Mouse (Mus musculus): ENCODE measurements at regions not wholly inside any gene's neighbourhood (a gene's known extent, or its start where the extent isn't known, plus 50 kb on each side); places are given as distances from the start of the nearest gene placed in this dataset.

GRCm38 (mm10) chr1:64302833-64303358 is 180.8 kb upstream of the Klf7 start:
- ATAC-seq (replicated peaks; ENCODE audit: insufficient number of reproducible peaks, low FRiP score, low TSS enrichment, poor library complexity, severe bottlenecking), result peak; percentile 49; the same call in 1 of the 2 replicates

GRCm38 (mm10) chr1:64301530-64302061 is 179.5 kb upstream of the Klf7 start:
- peak; percentile 64 for ATAC-seq (replicated peaks; ENCODE audit: insufficient number of reproducible peaks, low FRiP score, low TSS enrichment, poor library complexity, severe bottlenecking)

- peak; percentile 68 for ATAC-seq (replicated peaks; ENCODE audit: insufficient number of reproducible peaks, low FRiP score, low TSS enrichment, poor library complexity, severe bottlenecking)
These were observed 179.0 kb upstream of the Klf7 start for GRCm38 (mm10) chr1:64300951-64301529.

- no peak for ATAC-seq (replicated peaks; ENCODE audit: insufficient number of reproducible peaks, low FRiP score, low TSS enrichment, poor library complexity, severe bottlenecking)
These were observed 176.9 kb upstream of the Klf7 start for GRCm38 (mm10) chr1:64298950-64299349.

GRCm38 (mm10) chr1:64298188-64298587 is 176.1 kb upstream of the Klf7 start:
- ATAC-seq (replicated peaks; ENCODE audit: insufficient number of reproducible peaks, low FRiP score, low TSS enrichment, poor library complexity, severe bottlenecking), result no peak

GRCm38 (mm10) chr1:64297343-64297742 is 175.3 kb upstream of the Klf7 start:
- ATAC-seq (replicated peaks; ENCODE audit: insufficient number of reproducible peaks, low FRiP score, low TSS enrichment, poor library complexity, severe bottlenecking), result no peak

- ATAC-seq (replicated peaks; ENCODE audit: insufficient number of reproducible peaks, low FRiP score, low TSS enrichment, poor library complexity, severe bottlenecking), result 0 out of 2 replicates have a peak, but pooled peaks have one; percentile 23
These were observed 173.4 kb upstream of the Klf7 start for GRCm38 (mm10) chr1:64295512-64295945.

GRCm38 (mm10) chr1:64295051-64295450 is 173.0 kb upstream of the Klf7 start:
- ATAC-seq (replicated peaks; ENCODE audit: insufficient number of reproducible peaks, low FRiP score, low TSS enrichment, poor library complexity, severe bottlenecking), result no peak

- no peak for ATAC-seq (replicated peaks; ENCODE audit: insufficient number of reproducible peaks, low FRiP score, low TSS enrichment, poor library complexity, severe bottlenecking)
These were observed 166.8 kb upstream of the Klf7 start for GRCm38 (mm10) chr1:64288812-64289447.

GRCm38 (mm10) chr1:64287068-64287467 is 165.0 kb upstream of the Klf7 start:
- ATAC-seq (replicated peaks; ENCODE audit: insufficient number of reproducible peaks, low FRiP score, low TSS enrichment, poor library complexity, severe bottlenecking), result no peak

GRCm38 (mm10) chr1:64284656-64285055 is 162.6 kb upstream of the Klf7 start:
- no peak for ATAC-seq (replicated peaks; ENCODE audit: insufficient number of reproducible peaks, low FRiP score, low TSS enrichment, poor library complexity, severe bottlenecking)

- ATAC-seq (replicated peaks; ENCODE audit: insufficient number of reproducible peaks, low FRiP score, low TSS enrichment, poor library complexity, severe bottlenecking), result no peak
These were observed 153.8 kb upstream of the Klf7 start for GRCm38 (mm10) chr1:64275865-64276264.

- no peak for ATAC-seq (replicated peaks; ENCODE audit: insufficient number of reproducible peaks, low FRiP score, low TSS enrichment, poor library complexity, severe bottlenecking)
These were observed 153.2 kb upstream of the Klf7 start for GRCm38 (mm10) chr1:64275086-64275802.

GRCm38 (mm10) chr1:64257237-64257636 is 135.2 kb upstream of the Klf7 start:
- ATAC-seq (replicated peaks; ENCODE audit: insufficient number of reproducible peaks, low FRiP score, low TSS enrichment, poor library complexity, severe bottlenecking), result no peak

GRCm38 (mm10) chr1:64255554-64256295 is 133.6 kb upstream of the Klf7 start:
- no peak for ATAC-seq (replicated peaks; ENCODE audit: insufficient number of reproducible peaks, low FRiP score, low TSS enrichment, poor library complexity, severe bottlenecking)

GRCm38 (mm10) chr1:64254673-64255072 is 132.6 kb upstream of the Klf7 start:
- no peak for ATAC-seq (replicated peaks; ENCODE audit: insufficient number of reproducible peaks, low FRiP score, low TSS enrichment, poor library complexity, severe bottlenecking)

- ATAC-seq (replicated peaks; ENCODE audit: insufficient number of reproducible peaks, low FRiP score, low TSS enrichment, poor library complexity, severe bottlenecking), result no peak
These were observed 131.9 kb upstream of the Klf7 start for GRCm38 (mm10) chr1:64253996-64254395.

GRCm38 (mm10) chr1:64242401-64242800 is 120.3 kb upstream of the Klf7 start:
- no peak for ATAC-seq (replicated peaks; ENCODE audit: insufficient number of reproducible peaks, low FRiP score, low TSS enrichment, poor library complexity, severe bottlenecking)

GRCm38 (mm10) chr1:64229654-64230053 is 107.6 kb upstream of the Klf7 start:
- no peak for ATAC-seq (replicated peaks; ENCODE audit: insufficient number of reproducible peaks, low FRiP score, low TSS enrichment, poor library complexity, severe bottlenecking)
